Mouse (Mus musculus) lung, embryonic 15.5 days (tissue): ENCODE data around the gene Mtch1. TPM values are rescaled to one million over a fixed set of nuclear protein-coding genes. Genes with fewer than 3 reads are reported as not detected.
"Not testable (repeated sequence)": the region's sequence is repeated elsewhere in the genome, so short reads cannot be mapped to it uniquely, and the experiment has no call there.

Experiments used
- ATAC-seq: fragments of 200-750 bp; cut with Nextera tagmentation; 2 replicates; pipeline ENCODE4 v1.8.0; 2017; ENCODE audit warnings: moderate number of reproducible peaks, borderline replicate concordance; ENCODE audit not compliant: low FRiP score, low TSS enrichment; ENCODE audit errors: extremely low read depth
- H3K27ac ChIP-seq: fragments of 300-500 bp; sonication (generic); 2 replicates; pipeline ENCODE4 v1.5.1; 2015; ENCODE audit warnings: moderate library complexity, mild to moderate bottlenecking, inconsistent platforms
- H3K27me3 ChIP-seq: fragments of 300-500 bp; sonication (generic); 2 replicates; pipeline ENCODE4 v1.6.1; 2015; ENCODE audit warnings: inconsistent platforms
- H3K36me3 ChIP-seq: fragments of 300-500 bp; sonication (generic); 2 replicates; pipeline ENCODE4 v1.6.1; 2015; ENCODE audit warnings: inconsistent platforms
- H3K4me1 ChIP-seq: fragments of 300-500 bp; sonication (generic); 2 replicates; pipeline ENCODE4 v1.6.1; 2015; ENCODE audit warnings: inconsistent platforms
- H3K4me2 ChIP-seq: fragments of 300-500 bp; sonication (generic); 2 replicates; pipeline ENCODE4 v1.6.1; 2015; ENCODE audit warnings: inconsistent platforms, mild to moderate bottlenecking, moderate library complexity
- H3K4me3 ChIP-seq: fragments of 300-500 bp; sonication (generic); 2 replicates; pipeline ENCODE4 v1.5.1; 2015; ENCODE audit warnings: mild to moderate bottlenecking, inconsistent platforms
- H3K9ac ChIP-seq: fragments of 300-500 bp; sonication (generic); 2 replicates; pipeline ENCODE4 v1.6.1; 2015; ENCODE audit warnings: inconsistent platforms
- H3K9me3 ChIP-seq: fragments of 300-500 bp; sonication (generic); 2 replicates; pipeline ENCODE4 v1.6.1; 2016; ENCODE audit warnings: inconsistent platforms
- WGBS: fragments of 180-500 bp; shearing (Covaris S2); methylation state at CpG from one replicate; pipeline ENCODE4 v1.1.7; 2015; 5-methylcytosine and 5-hydroxymethylcytosine counted together
- polyA plus RNA-seq: library from polyadenylated mRNA; unstranded; fragments of >200 nt; fragmentation: Nextera tagmentation; extraction: Ambion mirVana; gene quantifications from 2 replicates; pipeline ENCODE4 v1.2.1, GENCODE M21; 2015

Mtch1 gene
- polyA plus RNA-seq, 1 experiment from 2014 or later: 343 TPM

DNA sequence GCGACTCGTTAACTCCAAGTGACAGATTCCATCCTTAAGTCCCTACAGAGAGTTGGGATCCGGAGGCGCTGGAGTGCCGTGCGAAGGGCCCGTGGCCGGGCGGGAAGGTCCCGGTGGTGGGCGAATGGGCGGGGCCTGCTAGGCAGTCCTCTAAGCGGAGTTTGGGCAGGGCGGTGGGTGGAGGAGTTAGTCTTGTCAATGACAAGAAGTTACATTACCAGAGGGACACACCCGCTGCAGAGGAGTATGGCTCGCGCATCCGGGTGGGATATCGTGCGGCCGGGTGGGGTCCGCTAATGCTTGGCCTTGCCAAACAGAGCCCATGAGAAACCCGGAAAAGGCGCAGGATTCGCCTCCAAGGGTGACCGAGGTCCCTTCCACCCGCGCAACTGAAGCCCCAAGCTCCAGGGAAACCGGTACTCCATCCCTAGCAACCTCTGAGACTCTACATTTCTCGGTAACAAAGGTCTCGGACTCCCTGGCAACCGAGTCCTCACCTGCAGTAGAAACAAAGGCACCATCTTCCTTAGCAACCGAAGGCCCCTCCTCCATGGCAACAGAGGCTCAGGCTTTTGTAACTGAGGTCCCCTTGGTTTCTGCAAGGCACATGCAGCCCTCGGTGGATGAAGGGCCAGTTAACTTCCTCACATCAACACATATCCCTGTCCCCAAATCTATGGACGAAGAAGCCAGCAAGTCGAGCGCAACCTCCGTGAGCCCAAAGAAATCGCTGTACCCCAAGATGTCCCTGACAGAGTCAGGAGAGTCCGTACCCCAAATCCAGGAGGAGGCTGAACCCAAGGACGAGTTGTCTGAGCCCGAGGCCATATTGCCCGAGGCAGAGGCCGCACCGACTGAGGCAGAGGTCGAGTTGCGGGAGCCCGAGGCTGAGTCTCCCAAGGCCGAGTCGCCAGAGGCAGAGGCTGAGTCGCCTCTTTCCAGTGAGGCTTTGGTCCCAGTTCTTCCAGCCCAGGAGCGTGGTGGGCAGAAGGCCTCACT is 20.9 kb downstream of the Mtch1 start:
- Histone ChIP-seq H3K27ac (no peak overlapping the region), H3K36me3 (peaks cover 11% of the 10 kb centered on the region), H3K9ac (0 out of 2 replicates have a peak overlapping the region, but pooled peaks have one; percentile 5), H3K4me3 (peak overlapping the region; percentile 21), H3K4me2 (peak overlapping the region; percentile 58), H3K9me3 (no peaks in the 10 kb centered on the region), H3K27me3 (peaks cover 29% of the 10 kb centered on the region), H3K4me1 (peaks cover 11% of the 10 kb centered on the region)
- WGBS: 23% methylated on average over 52 of the region's 52 CpGs
- no peak for ATAC-seq

DNA sequence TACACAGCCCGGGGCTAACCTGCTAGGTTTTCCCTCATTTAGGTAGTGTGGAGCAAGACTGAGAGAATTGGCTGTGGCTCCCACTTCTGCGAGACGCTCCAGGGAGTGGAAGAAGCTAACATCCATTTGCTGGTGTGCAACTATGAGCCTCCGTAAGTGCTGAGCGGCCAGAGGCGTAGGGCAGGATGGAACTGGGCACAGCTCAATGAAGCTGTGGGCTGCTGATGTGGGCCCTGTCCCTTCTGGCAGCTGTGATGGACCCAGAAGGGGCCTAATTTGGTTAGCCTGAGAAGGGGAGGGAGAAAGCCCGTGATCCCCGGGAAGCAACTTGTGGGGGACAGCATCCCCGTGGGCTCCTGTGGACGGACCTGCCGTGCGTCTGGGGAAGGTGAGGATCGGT is 21.9 kb downstream of the Mtch1 start:
- Histone ChIP-seq H3K27ac (no peak overlapping the region), H3K4me1 (peaks cover 11% of the 10 kb centered on the region), H3K9ac (no peak overlapping the region), H3K27me3 (peaks cover 39% of the 10 kb centered on the region), H3K36me3 (0 out of 2 replicates have a peak, but pooled peaks cover 4% of the 10 kb centered on the region), H3K4me2 (no peak overlapping the region), H3K9me3 (no peaks in the 10 kb centered on the region), H3K4me3 (no peak overlapping the region)
- 72% methylated on average over 13 of the region's 13 CpGs for WGBS
- ATAC-seq: no peak

DNA sequence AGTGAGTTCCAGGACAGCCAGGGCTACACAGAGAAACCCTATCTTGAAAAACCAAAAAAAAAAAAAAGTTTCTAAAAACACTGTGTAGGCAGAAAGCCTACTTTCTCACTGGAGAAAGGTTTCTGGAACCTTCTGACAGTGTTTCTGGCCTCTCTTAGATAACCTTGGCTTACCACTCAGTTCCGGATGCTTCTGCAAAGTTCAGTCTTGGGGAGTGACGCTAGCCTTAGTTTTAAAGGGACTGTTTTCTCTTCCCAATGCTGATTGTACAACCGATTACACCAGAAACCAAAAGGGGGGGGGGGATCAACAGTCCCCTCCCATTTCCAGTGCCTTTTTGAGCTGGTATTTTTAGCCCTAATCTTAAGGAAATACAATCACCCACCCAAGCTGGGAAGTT is 24.1 kb downstream of the Mtch1 start:
- Histone ChIP-seq H3K9ac (no peak overlapping the region), H3K36me3 (no peaks in the 10 kb centered on the region), H3K4me1 (peaks cover 15% of the 10 kb centered on the region), H3K4me2 (no peak overlapping the region), H3K27ac (no peak overlapping the region), H3K27me3 (peaks cover 47% of the 10 kb centered on the region), H3K9me3 (no peaks in the 10 kb centered on the region), H3K4me3 (no peak overlapping the region)
- 87% methylated on average over 3 of the region's 3 CpGs for WGBS
- no peak for ATAC-seq

DNA sequence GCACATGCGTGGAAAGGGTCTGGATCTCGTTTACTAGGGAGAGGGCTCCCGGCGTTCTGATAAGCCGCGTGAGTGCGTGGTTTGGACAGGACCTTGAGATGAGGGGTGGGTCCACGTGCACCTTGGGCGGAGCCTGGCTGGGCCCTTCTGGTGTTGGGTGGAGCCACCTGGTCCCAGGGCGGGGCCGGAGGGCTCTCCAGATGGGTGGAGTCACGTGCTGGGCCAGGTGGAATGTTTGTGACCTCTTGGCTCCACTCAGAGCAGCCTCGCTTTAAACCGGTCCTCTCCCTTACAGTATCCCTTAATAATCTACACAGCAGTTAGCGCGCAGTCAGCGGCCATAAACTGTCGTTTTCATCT is 25.2 kb downstream of the Mtch1 start:
- Histone ChIP-seq H3K4me1 (peaks cover 15% of the 10 kb centered on the region), H3K27me3 (peaks cover 46% of the 10 kb centered on the region), H3K27ac (no peak overlapping the region), H3K4me3 (peak overlapping the region; percentile 14; the same call in 1 of the 2 replicates), H3K9me3 (no peaks in the 10 kb centered on the region), H3K9ac (no peak overlapping the region), H3K4me2 (peak overlapping the region; percentile 48), H3K36me3 (no peaks in the 10 kb centered on the region)
- WGBS: 24% methylated on average over 18 of the region's 18 CpGs
- peak; percentile 72 for ATAC-seq

DNA sequence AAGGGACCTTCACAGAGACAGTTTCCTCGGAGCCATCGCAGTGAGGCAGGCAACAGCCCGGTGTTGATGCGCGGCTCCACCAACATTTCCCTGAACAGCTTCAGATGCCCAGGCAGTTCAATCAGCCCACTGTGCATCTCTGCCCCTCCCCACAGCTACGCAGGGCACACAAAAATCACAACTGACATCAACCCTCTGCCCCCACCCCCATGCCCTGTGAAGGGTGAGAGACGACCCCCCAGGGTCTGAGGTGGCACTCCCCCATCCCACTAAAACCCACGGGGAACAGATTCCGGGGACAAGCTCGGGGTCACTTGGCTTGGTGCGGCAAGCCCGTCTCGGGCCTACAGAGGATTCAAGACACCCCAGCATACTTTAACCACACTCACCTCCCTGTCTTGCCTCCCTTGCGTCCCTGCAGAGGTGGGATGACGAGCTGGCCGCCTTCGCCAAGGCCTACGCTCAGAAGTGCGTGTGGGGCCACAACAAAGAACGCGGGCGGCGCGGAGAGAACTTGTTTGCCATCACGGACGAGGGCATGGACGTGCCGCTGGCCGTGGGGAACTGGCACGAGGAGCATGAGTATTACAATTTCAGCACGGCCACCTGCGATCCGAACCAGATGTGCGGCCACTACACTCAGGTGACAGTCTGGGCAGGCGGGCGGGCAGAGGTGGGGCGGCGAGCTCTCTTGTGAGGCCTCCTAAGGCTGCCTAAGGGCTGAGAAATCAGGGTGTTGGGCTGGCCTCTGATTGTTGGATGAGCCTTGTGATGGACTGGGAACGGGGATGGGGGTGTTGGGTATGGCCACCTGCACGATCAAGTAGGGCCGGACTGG is 25.8 kb downstream of the Mtch1 start:
- Histone ChIP-seq H3K27me3 (peaks cover 40% of the 10 kb centered on the region), H3K4me3 (peak overlapping the region; percentile 14), H3K9me3 (no peaks in the 10 kb centered on the region), H3K4me1 (peaks cover 13% of the 10 kb centered on the region), H3K27ac (no peak overlapping the region), H3K36me3 (no peaks in the 10 kb centered on the region), H3K9ac (no peak overlapping the region; the same call in 1 of the 2 replicates), H3K4me2 (peak overlapping the region; percentile 48)
- ATAC-seq: peak; percentile 21; the same call in 1 of the 2 replicates
- WGBS: 22% methylated on average over 41 of the region's 41 CpGs

DNA sequence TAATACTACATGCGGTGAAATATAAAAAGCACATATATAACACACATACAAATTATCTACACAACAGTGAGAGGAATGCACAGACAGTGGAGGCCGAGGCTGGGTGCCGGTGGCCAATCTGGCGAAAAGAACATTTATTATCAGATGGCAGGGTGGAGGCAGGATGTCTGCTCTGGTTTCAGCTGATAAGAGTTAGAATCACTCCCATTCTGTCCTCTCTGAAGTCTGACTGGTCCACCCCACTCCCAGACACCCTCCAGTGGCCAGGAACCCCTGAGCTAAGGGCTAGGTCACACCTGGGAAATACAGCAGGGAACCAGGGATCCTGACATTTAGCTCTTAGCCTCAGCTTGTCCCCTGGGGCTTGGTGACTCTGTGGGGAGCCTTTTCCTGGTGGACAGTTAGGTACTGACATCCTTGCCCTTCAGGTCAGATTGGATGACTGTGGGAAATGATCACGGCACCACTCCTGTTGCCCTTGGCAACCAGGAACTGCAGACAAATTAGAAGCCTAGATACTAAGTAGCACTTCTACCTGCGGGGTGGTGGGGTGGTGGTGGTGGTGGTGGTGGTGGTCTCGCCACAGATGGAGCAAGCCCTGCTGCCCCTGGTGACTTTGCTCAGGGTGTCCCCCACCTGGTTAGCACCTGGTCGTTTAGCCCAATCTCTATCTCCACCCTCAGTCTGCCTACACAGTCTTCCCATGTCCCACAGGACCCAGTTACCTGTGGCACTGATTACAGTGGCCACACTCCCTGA is 27.7 kb downstream of the Mtch1 start:
- H3K4me2 ChIP-seq: no peak overlapping the region
- 36% methylated on average over 8 of the region's 8 CpGs for WGBS
- 0 out of 2 replicates have a peak, but pooled peaks cover 5% of the 10 kb centered on the region for H3K4me1 ChIP-seq
- H3K9ac ChIP-seq: no peak overlapping the region
- no peak overlapping the region for H3K27ac ChIP-seq
- H3K36me3 ChIP-seq: no peaks in the 10 kb centered on the region
- ATAC-seq: no peak
- no peak overlapping the region for H3K4me3 ChIP-seq
- H3K9me3 ChIP-seq: no peaks in the 10 kb centered on the region
- H3K27me3 ChIP-seq: peaks cover 30% of the 10 kb centered on the region

DNA sequence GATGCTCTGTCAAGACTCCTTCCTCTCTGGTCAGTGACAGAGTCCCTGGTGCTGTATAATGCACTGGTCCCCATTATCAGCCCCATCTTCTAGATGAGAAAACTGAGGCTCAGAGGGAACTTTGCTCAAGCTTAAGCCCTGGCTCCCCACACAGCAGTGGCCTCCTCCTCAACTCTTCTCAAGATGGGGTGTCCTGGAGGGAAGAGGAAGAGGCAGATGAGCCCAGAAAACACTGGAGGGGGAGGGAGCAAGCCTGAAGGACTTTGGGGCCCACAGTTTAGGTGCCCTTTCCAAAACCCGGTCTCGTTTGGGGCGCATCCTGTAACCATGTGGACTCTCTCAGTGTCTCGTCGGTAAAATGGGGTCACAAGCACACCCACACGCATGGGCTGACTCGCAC is 28.3 kb downstream of the Mtch1 start:
- Histone ChIP-seq H3K9ac (no peak overlapping the region), H3K27ac (no peak overlapping the region), H3K27me3 (peaks cover 30% of the 10 kb centered on the region), H3K9me3 (no peaks in the 10 kb centered on the region), H3K4me3 (no peak overlapping the region), H3K4me1 (0 out of 2 replicates have a peak, but pooled peaks cover 5% of the 10 kb centered on the region), H3K36me3 (no peaks in the 10 kb centered on the region), H3K4me2 (no peak overlapping the region)
- WGBS: 87% methylated on average over 7 of the region's 7 CpGs
- no peak for ATAC-seq

DNA sequence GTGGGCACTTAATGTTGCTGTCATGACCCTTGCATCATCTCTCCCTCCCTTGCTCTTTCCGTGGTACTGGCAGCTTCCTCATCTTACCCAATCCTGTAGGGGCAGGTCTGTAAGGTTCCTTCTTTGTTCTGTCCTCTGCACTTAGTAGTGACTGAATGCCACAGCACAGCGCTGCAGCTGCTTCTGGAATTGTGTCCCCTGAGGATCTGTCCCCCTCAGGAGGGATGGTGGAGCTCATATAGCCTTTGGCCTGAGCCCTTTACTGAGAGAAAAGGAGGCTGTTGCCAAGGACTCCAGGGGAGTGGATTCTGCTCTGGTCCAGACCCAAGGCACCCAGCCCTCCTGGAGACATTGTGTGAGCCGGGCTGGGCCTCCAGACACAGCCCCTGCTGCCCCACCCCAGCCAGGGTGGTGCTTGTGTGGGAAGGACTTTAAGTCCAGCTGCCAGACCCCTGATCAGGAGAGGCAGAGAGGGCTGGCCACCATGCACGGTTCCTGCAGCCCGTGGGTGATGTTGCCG is 28.9 kb downstream of the Mtch1 start:
- Histone ChIP-seq H3K4me2 (no peak overlapping the region), H3K27ac (no peak overlapping the region), H3K4me3 (no peak overlapping the region), H3K9ac (no peak overlapping the region), H3K27me3 (peaks cover 30% of the 10 kb centered on the region), H3K9me3 (no peaks in the 10 kb centered on the region), H3K36me3 (no peaks in the 10 kb centered on the region), H3K4me1 (0 out of 2 replicates have a peak, but pooled peaks cover 5% of the 10 kb centered on the region)
- no peak for ATAC-seq
- WGBS: 52% methylated on average over 6 of the region's 6 CpGs

DNA sequence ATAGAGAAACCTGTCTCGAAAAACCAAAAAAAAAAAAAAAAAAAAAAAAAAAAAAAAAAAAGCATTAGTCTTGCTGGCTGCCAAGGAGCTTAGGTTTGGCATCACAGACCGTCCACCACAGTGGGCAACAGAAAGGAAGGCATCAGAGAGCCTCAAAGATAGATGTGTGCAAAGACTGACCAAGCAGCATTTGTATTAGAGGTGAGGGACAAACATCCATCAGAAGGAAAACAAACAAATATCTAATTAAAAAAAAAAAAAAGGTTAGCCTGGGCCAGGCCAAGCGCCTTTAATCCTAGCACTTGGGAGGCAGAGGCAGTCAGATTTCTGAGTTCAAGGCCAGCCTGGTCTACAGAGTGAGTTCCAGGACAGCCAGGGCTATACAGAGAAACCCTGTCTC is 30.4 kb downstream of the Mtch1 start, which contains the start of gene Pi16:
Gene Pi16, plus strand, starts transcription at position 301 of the 400 bp plus-strand sequence.
- H3K4me3 ChIP-seq, ATAC-seq, H3K4me1 ChIP-seq, H3K36me3 ChIP-seq, H3K27ac ChIP-seq, H3K9me3 ChIP-seq, H3K9ac ChIP-seq, H3K4me2 ChIP-seq: not testable (repeated sequence)
- 76% methylated on average over 3 of the region's 3 CpGs for WGBS
- H3K27me3 ChIP-seq: peaks cover 24% of the 10 kb centered on the region

DNA sequence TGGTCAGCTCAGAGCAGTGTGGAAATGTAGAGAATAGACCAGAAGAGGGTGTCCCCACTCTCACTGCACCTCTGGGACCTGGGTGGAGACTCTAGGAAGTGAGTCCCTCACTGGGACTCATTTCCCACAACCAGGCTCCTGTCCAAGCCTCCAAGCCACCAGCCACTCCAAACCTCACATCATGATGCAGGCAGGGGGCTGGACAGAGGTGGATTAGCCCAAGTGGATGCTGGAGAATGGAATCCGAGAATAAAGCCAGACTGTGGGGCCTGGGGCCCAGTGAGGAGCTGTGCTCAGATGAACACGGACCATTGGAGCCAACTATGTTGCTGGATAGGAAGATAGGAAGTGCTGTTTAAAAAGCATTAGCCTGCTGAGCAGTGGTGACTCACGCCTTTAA is 30.8 kb downstream of the Mtch1 start:
- Histone ChIP-seq H3K9me3 (0 out of 2 replicates have a peak, but pooled peaks cover 5% of the 10 kb centered on the region), H3K4me3 (no peak overlapping the region), H3K27me3 (peaks cover 19% of the 10 kb centered on the region), H3K4me1 (0 out of 2 replicates have a peak, but pooled peaks cover 5% of the 10 kb centered on the region), H3K9ac (no peak overlapping the region), H3K36me3 (no peaks in the 10 kb centered on the region), H3K27ac (no peak overlapping the region), H3K4me2 (no peak overlapping the region)
- ATAC-seq: no peak
- 57% methylated on average over 3 of the region's 3 CpGs for WGBS
